Mouse (Mus musculus) hematopoietic stem cell, adult 5-6 weeks (primary cell): ENCODE measurements around the gene Ica1. TPM values are rescaled to one million over a fixed set of nuclear protein-coding genes. Genes with fewer than 3 reads are reported as not detected.
A peak's percentile ranks its signal among the peaks of the same experiment; 100 is the strongest.

ENCODE experiments used
- ATAC-seq, 2 experiments: fragments of 125-278 bp in 1 of 2; replicated peaks in 1 of 2; 2 replicates each; pipeline ENCODE4 v1.8.0; 2016 to 2017; ENCODE audit warnings: inconsistent platforms in 2 of 2, mild to moderate bottlenecking in 2 of 2, moderate number of reproducible peaks in 2 of 2, low read depth in 1 of 2, moderate TSS enrichment in 1 of 2; ENCODE audit not compliant: low FRiP score in 2 of 2, poor library complexity in 2 of 2, severe bottlenecking in 2 of 2, insufficient read depth in 1 of 2, low TSS enrichment in 1 of 2
- total RNA-seq: library from RNA; stranded (forward); fragments of 172-1452, 232-1000 nt; gene quantifications from 2 replicates; pipeline ENCODE4 v1.2.3, GENCODE M21; 2017

Ica1 gene
- total RNA-seq, 1 experiment from 2014 or later = 59.3 TPM

GRCm38 (mm10) chr6:8663092-8663740, 115.1 kb downstream of the Ica1 start:
- no peak for ATAC-seq

- ATAC-seq = no peak
These were observed 116.9 kb downstream of the Ica1 start for GRCm38 (mm10) chr6:8661404-8661803.

GRCm38 (mm10) chr6:8660076-8660475, 118.2 kb downstream of the Ica1 start:
- no peak for ATAC-seq

DNA sequence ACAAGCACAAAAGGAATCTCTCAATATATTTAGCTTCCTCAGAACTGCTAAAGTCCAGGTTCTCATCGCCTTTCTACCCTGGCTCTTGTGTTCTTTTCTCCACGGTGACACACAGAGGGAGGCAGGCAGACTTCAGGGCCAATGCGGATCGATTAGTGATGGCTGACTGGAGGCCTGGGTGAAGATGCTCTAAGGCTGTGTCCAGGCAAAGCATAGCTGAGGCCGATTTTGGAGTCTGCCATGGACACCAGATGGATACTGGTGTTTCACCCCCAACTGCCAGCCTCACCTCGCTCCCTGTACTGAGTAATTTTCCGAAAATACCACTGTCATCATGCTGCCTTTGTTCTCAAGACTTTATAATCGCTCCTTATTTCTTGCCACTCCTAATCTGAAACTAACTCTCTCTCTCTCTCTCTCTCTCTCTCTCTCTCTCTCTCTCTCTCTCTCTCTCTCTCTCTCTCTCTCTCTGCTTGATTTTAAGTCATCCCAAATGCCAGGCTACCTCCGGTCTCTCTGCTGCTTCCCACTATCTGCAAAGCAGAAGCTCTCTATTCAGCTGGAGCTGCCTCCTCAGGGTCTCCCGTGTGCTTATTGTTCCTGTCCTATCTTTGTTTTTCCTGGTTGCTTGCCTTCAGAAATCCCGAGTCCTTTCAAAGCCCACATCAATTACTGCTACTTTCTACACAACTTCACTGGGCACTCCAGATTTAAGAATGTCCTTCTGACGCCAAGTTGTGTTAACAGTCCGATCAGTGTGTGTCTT, 118.9 kb downstream of the Ica1 start:
- no peak for ATAC-seq

- no peak for ATAC-seq
These were observed 119.9 kb downstream of the Ica1 start for GRCm38 (mm10) chr6:8658431-8658830.

DNA sequence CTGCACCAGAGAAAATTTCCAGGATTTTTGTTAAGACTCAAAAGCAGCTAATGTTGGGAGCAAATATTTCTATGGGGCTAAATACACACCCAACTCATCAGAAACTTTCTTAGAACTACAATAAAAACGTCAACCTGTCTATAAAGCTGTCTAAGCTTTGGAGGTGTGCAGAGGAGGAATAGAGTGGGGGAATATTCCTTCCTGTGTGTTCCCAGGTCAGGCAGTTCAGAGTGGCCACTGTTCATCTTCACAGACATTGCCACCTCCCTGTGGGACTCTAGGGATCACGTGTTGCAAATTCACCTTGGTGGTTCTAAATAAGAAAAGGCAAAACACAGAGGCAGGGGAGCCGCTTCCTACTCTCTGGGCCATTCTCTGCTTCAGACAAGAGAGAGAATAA, 120.8 kb downstream of the Ica1 start:
- no peak for ATAC-seq

GRCm38 (mm10) chr6:8655454-8655853, 122.8 kb downstream of the Ica1 start:
- no peak for ATAC-seq

DNA sequence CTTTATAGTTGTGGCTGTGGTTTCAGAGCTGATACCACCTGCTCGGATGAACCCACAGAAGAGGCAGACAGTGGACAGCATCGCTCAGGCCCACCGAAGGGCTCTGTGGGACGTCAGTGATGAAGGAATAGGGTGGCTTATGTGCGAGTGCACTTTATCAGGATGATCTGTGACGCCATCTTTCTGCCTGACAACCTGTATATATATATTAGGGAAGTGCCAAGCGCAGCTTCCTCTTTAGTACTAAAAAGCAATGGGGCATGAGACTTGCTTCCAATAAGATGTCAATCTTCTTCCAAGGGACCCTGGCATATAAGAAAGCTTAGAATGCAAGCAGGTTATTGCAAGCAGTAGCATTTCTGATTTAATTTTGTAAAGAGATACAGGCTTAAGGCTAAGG, 127.9 kb downstream of the Ica1 start:
- no peak for ATAC-seq

DNA sequence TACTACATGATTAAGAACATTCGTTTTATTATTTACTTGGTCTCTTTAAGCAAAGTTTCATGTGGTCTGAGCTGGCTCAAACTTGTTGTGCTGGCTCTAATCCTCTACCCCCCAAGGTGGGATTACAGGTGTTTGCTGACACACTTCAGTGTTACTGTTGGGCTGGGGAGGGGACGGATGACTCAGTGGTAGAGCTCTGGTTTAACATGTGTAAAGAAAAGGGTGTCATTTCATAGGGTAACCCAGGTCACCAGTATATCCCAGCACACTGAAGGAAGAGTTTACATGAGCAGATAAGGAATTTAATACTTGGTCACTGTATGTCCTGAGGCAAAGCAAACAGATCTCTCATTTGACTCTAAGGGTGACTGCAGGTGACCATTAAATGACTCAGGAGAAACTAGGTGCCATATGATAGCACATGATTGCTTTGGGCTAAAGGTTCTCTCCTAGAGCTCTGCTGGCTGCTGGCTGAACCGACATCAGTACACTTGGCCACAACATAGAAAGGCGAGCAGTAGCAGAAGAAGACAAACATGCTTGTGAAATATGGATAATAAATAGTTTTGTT, 128.9 kb downstream of the Ica1 start:
- no peak for ATAC-seq

GRCm38 (mm10) chr6:8648185-8648901, 129.9 kb downstream of the Ica1 start:
- ATAC-seq = no peak

DNA sequence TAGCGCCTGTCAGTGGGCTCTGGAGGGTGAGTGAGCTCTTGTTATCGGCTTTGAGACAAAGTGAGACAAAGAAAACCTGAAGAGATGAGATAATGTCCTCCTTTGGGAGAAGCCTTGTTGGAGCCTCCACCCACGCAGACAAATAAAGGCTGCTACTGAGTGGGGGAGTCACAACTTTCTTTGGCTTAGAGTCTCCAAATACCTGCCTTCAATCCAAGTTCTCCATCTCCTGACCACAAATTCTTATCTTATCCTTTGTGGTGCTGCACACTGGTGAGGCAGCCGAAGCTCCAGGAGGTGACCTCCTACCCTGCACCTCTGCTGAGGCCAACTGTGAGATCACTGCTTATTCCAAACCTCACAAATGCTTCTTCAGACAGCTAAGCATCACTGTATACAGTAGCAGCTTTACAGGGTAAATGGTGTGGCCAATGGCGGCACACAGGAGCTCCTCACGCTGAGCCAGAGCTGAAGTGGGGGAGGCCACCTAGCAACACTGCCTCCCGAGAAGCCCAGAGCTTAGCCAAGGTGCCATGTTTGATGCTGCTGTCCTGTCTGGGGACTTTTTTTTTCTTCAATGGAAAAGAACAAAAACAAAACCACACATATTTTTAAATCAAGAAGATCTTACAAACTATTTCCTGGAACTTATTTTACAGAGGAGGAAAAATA, 130.6 kb downstream of the Ica1 start:
- ATAC-seq = 0 out of 4 replicates have a peak, but pooled peaks of 1 of the 2 experiments have one; percentile 13

DNA sequence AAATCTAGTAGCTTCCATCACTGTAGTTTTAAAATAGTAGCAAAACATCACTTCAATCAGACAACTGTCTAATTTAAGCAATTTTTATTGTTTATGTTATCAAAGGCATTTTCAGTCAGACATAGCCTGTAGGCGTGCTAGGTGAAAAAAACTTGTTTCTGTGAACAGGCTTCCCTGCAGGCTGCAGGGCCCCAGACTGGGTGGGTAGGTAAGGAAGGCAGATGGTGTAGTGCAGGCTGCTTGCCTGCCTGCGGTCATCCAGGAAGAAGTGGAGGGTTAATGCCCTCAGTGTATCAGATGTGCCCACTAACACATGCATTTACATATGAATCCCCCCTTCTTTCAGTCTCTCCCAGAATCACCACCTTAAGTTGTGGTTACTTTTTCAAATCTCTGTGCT, 132.6 kb downstream of the Ica1 start:
- ATAC-seq = no peak

GRCm38 (mm10) chr6:8644703-8645102, 133.6 kb downstream of the Ica1 start:
- ATAC-seq = no peak

DNA sequence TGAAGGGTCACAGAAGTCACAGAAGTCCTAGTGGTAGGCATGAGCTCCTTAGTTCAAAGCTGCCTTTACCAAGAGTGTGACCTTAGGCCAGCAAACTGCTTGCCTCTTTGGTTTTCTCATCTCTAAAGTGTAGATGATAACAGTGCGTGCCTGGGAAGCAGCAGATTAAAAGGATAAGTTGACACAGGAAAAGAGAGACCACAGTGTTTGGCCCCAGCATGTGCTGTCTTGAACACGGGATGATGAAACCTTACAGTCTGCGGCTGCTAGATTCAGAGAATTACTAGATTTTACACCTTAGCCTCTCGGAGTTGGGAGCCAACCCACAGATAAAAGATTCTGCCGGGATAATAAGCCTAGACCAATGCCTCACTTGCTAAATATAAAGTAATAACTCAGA, 137.4 kb downstream of the Ica1 start:
- ATAC-seq = no peak

DNA sequence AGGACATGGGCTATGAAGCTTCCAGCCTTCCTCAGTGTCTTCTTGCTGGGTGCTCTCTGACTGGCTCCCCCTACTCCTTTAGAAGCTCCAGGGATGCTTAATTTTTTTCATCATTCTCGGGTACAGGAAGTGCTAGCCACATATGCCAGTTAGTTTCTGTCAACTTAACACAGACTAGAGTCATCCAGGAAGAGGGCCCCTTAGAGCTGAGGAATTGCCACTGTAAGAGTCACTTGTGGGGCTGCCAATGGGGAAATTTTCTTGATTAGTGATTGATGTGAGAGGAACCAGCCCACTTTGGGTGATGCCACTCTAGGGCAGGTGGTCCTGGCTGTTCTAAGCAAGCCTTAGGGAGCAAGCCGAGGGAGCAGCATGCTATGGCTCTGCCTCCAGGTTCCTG, 138.8 kb downstream of the Ica1 start:
- no peak for ATAC-seq

DNA sequence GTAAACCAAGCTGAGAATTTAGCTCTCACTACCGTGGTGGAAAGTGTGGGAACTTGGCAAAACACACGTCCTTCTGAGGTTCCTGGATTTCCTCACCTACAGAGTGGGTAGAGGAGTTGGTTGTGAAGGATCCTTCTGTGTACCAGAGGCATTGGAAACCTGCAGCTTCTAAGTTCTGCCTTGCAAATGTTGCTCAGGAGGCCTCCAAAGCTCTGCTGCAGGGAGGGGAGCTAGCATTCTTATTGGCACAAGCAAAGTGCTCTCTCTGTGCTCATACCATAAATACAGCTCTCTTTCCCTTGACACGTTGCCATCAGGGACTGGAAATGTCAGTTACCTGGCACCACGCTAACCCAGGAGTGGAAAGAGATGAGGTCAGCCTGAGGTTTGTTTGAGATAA, 139.4 kb downstream of the Ica1 start:
- no peak for ATAC-seq

DNA sequence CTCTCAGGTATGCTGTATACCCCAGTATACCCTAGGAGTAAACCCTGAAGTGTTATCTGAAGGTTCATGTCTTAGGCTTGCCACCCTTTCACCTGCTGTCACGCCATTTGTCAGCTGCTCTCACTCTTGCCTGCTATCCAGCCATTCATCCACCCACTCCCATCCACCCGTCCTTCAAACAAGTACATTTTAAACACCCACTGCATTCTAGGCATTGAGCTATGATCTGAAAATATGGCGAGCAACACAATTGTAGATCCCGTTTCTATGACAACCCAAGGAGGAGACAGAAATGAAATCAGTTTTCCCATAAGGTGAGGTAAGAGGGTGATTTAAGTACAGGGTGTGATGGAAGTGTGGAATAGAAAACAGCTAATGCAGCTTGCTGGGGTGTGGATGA, 140.2 kb downstream of the Ica1 start:
- ATAC-seq = no peak

- ATAC-seq = no peak
These were observed 145.6 kb downstream of the Ica1 start for GRCm38 (mm10) chr6:8632701-8633100.
